Mouse (Mus musculus) MEL (cell line): ENCODE data around the gene Spop. TPM values are rescaled to one million over a fixed set of nuclear protein-coding genes. Genes with fewer than 3 reads are reported as not detected.
A peak's percentile ranks its signal among the peaks of the same experiment; 100 is the strongest.

ENCODE experiments used
- DNase-seq: peaks from one replicate; pipeline ENCODE4 v3.0.0; 2011; ENCODE audit warnings: low read depth, low spot score
- H3K27ac ChIP-seq: 2 replicates; pipeline ENCODE4 v1.5.1; 2012; ENCODE audit warnings: low read depth, mild to moderate bottlenecking, control low read depth, low read length, moderate library complexity; ENCODE audit not compliant: control insufficient read depth
- H3K27me3 ChIP-seq, 2 experiments: fragments of 150-350 bp in 1 of 2; sonication (generic) in 1 of 2; 2 replicates each; pipeline ENCODE4 v1.6.1; 2012; ENCODE audit warnings: low read length in 2 of 2, mild to moderate bottlenecking in 2 of 2, improper control_type of control experiment in 1 of 2, moderate library complexity in 1 of 2; ENCODE audit not compliant: insufficient read depth in 2 of 2, control insufficient read depth in 1 of 2
- H3K36me3 ChIP-seq, 2 experiments: 2 replicates each; pipeline ENCODE4 v1.6.1; 2012 to 2014; ENCODE audit warnings: low read length in 2 of 2, improper control_type of control experiment in 1 of 2, inconsistent platforms in 1 of 2, mild to moderate bottlenecking in 1 of 2; ENCODE audit not compliant: insufficient read depth in 2 of 2, control insufficient read depth in 1 of 2
- H3K4me1 ChIP-seq, 2 experiments: fragments of 150-350 bp in 1 of 2; sonication (generic) in 1 of 2; 2 replicates each; pipeline ENCODE4 v1.6.1; 2012; ENCODE audit warnings: low read length in 2 of 2, improper control_type of control experiment in 1 of 2, mild to moderate bottlenecking in 1 of 2; ENCODE audit not compliant: insufficient read depth in 2 of 2, control insufficient read depth in 1 of 2
- H3K4me3 ChIP-seq, 2 experiments: fragments of 150-350 bp in 1 of 2; sonication (generic) in 1 of 2; 2 replicates each; pipeline ENCODE4 v1.5.1; 2012; ENCODE audit warnings: low read depth in 2 of 2, low read length in 2 of 2, mild to moderate bottlenecking in 2 of 2, moderate library complexity in 2 of 2, control low read depth in 1 of 2, improper control_type of control experiment in 1 of 2; ENCODE audit not compliant: control insufficient read depth in 1 of 2, insufficient read depth in 1 of 2
- H3K79me2 ChIP-seq: 2 replicates; pipeline ENCODE4 v1.6.1; 2012; ENCODE audit warnings: mild to moderate bottlenecking, low read length, moderate library complexity; ENCODE audit not compliant: control insufficient read depth, poor library complexity, insufficient read depth
- H3K9ac ChIP-seq: 2 replicates; pipeline ENCODE4 v1.6.1; 2012; ENCODE audit warnings: low read depth, mild to moderate bottlenecking, control low read depth, low read length, moderate library complexity; ENCODE audit not compliant: control insufficient read depth, poor library complexity, severe bottlenecking
- H3K9me3 ChIP-seq: fragments of 150-350 bp; sonication (generic); replicated peaks from 2 replicates; pipeline ENCODE4 v1.6.1; 2012; ENCODE audit warnings: mild to moderate bottlenecking, low read length, improper control_type of control experiment, moderate library complexity; ENCODE audit not compliant: insufficient read depth
- BHLHE40 ChIP-seq: IDR thresholded peaks from 2 replicates; pipeline ENCODE4 v1.6.1; 2012; ENCODE audit warnings: low read depth, mild to moderate bottlenecking, inconsistent platforms, low read length, improper control_type of control experiment, borderline replicate concordance
- CHD2 ChIP-seq: IDR thresholded peaks from 2 replicates; pipeline ENCODE4 v1.6.1; 2011; ENCODE audit warnings: low read length, improper control_type of control experiment
- CTCF ChIP-seq, 3 experiments: IDR thresholded peaks in 2 of 3; conservative IDR thresholded peaks in 1 of 3; 2 replicates each; pipeline ENCODE4 v1.5.1; 2011 to 2012; ENCODE audit warnings: low read length in 3 of 3, low read depth in 2 of 3, mild to moderate bottlenecking in 2 of 3, improper control_type of control experiment in 1 of 3, inconsistent platforms in 1 of 3, mixed read lengths in 1 of 3, moderate library complexity in 1 of 3; ENCODE audit not compliant: control insufficient read depth in 1 of 3, insufficient read depth in 1 of 3, poor library complexity in 1 of 3, severe bottlenecking in 1 of 3
- E2F4 ChIP-seq: IDR thresholded peaks from 2 replicates; pipeline ENCODE4 v1.6.1; 2011; ENCODE audit warnings: low read depth, low read length, improper control_type of control experiment, borderline replicate concordance
- ELF1 ChIP-seq: IDR thresholded peaks from 2 replicates; pipeline ENCODE4 v1.6.1; 2014; ENCODE audit warnings: low read depth, mild to moderate bottlenecking, inconsistent platforms, low read length, improper control_type of control experiment, moderate library complexity
- ETS1 ChIP-seq: IDR thresholded peaks from 2 replicates; pipeline ENCODE4 v1.6.1; 2012; ENCODE audit warnings: low read depth, mild to moderate bottlenecking, inconsistent platforms, low read length, improper control_type of control experiment, moderate library complexity
- GATA1 ChIP-seq: IDR thresholded peaks from 2 replicates; pipeline ENCODE4 v1.6.1; 2011; ENCODE audit warnings: low read depth, low read length, improper control_type of control experiment
- HCFC1 ChIP-seq: IDR thresholded peaks from 2 replicates; pipeline ENCODE4 v1.6.1; 2012; ENCODE audit warnings: low read depth, mild to moderate bottlenecking, inconsistent platforms, low read length, improper control_type of control experiment, moderate library complexity
- JUND ChIP-seq: IDR thresholded peaks from 2 replicates; pipeline ENCODE4 v1.6.1; 2011; ENCODE audit warnings: low read depth, mild to moderate bottlenecking, improper control_type of control experiment, low read length
- KAT2A ChIP-seq: conservative IDR thresholded peaks from 2 replicates; pipeline ENCODE4 v1.6.1; 2012; ENCODE audit warnings: low read depth, low read length, improper control_type of control experiment, inconsistent platforms
- MAFK ChIP-seq: IDR thresholded peaks from 2 replicates; pipeline ENCODE4 v1.6.1; 2011; ENCODE audit warnings: low read depth, mild to moderate bottlenecking, low read length, improper control_type of control experiment, borderline replicate concordance
- MAX ChIP-seq: IDR thresholded peaks from 2 replicates; pipeline ENCODE4 v1.6.1; 2011; ENCODE audit warnings: low read length, improper control_type of control experiment
- MAZ ChIP-seq: IDR thresholded peaks from 2 replicates; pipeline ENCODE4 v1.6.1; 2012; ENCODE audit warnings: low read depth, mild to moderate bottlenecking, inconsistent platforms, low read length, improper control_type of control experiment
- MEF2A ChIP-seq: IDR thresholded peaks from 2 replicates; pipeline ENCODE4 v1.6.1; 2014; ENCODE audit warnings: low read depth, mild to moderate bottlenecking, inconsistent platforms, low read length, improper control_type of control experiment; ENCODE audit not compliant: poor library complexity, insufficient replicate concordance, severe bottlenecking; ENCODE audit errors: extremely low read depth
- MYB ChIP-seq: IDR thresholded peaks from 2 replicates; pipeline ENCODE4 v1.6.1; 2011; ENCODE audit warnings: mild to moderate bottlenecking, low read depth, low read length, improper control_type of control experiment
- MYC ChIP-seq: IDR thresholded peaks from 2 replicates; pipeline ENCODE4 v1.6.1; 2011; ENCODE audit warnings: low read depth, mild to moderate bottlenecking, low read length, improper control_type of control experiment, moderate library complexity
- NELFE ChIP-seq: IDR thresholded peaks from 2 replicates; pipeline ENCODE4 v1.6.1; 2011; ENCODE audit warnings: low read depth, low read length, improper control_type of control experiment
- NRF1 ChIP-seq: IDR thresholded peaks from 2 replicates; pipeline ENCODE4 v1.6.1; 2014; ENCODE audit warnings: low read depth, mild to moderate bottlenecking, inconsistent platforms, low read length, improper control_type of control experiment, moderate library complexity; ENCODE audit not compliant: poor library complexity, insufficient read depth, severe bottlenecking
- POLR2A ChIP-seq, 2 experiments: IDR thresholded peaks; 2 replicates each; pipeline ENCODE4 v1.6.1; 2011 to 2012; ENCODE audit warnings: low read length in 2 of 2, mild to moderate bottlenecking in 2 of 2, control low read depth in 1 of 2, improper control_type of control experiment in 1 of 2, low read depth in 1 of 2, moderate library complexity in 1 of 2; ENCODE audit not compliant: control insufficient read depth in 1 of 2, insufficient read depth in 1 of 2, poor library complexity in 1 of 2
- POLR2AphosphoS2 ChIP-seq: IDR thresholded peaks from 2 replicates; pipeline ENCODE4 v1.6.1; 2011; ENCODE audit warnings: low read length, improper control_type of control experiment
- POLR2AphosphoS5 ChIP-seq: IDR thresholded peaks from 2 replicates; pipeline ENCODE4 v1.6.1; 2012; ENCODE audit warnings: low read depth, borderline replicate concordance, mild to moderate bottlenecking, inconsistent platforms, low read length, moderate library complexity, mixed read lengths
- RAD21 ChIP-seq: IDR thresholded peaks from 2 replicates; pipeline ENCODE4 v1.6.1; 2011; ENCODE audit warnings: mild to moderate bottlenecking, low read depth, low read length, improper control_type of control experiment
- RCOR1 ChIP-seq: IDR thresholded peaks from 2 replicates; pipeline ENCODE4 v1.6.1; 2012; ENCODE audit warnings: low read depth, mild to moderate bottlenecking, inconsistent platforms, low read length, improper control_type of control experiment
- SIN3A ChIP-seq: IDR thresholded peaks from 2 replicates; pipeline ENCODE4 v1.6.1; 2012; ENCODE audit warnings: low read length, improper control_type of control experiment, inconsistent platforms
- TAL1 ChIP-seq: IDR thresholded peaks from 2 replicates; pipeline ENCODE4 v1.6.1; 2012; ENCODE audit warnings: mild to moderate bottlenecking, inconsistent platforms, low read length, moderate library complexity, mixed read lengths
- TBP ChIP-seq: IDR thresholded peaks from 2 replicates; pipeline ENCODE4 v1.8.0; 2011; ENCODE audit warnings: low read depth, low read length, improper control_type of control experiment
- TCF12 ChIP-seq: IDR thresholded peaks from 2 replicates; pipeline ENCODE4 v1.6.1; 2014; ENCODE audit warnings: low read depth, mild to moderate bottlenecking, inconsistent platforms, low read length, improper control_type of control experiment, moderate library complexity
- UBTF ChIP-seq: IDR thresholded peaks from 2 replicates; pipeline ENCODE4 v1.6.1; 2012; ENCODE audit warnings: low read depth, mild to moderate bottlenecking, inconsistent platforms, low read length, improper control_type of control experiment, moderate library complexity, borderline replicate concordance; ENCODE audit not compliant: insufficient read depth
- USF1 ChIP-seq: IDR thresholded peaks from 2 replicates; pipeline ENCODE4 v1.6.1; 2014; ENCODE audit warnings: low read depth, mild to moderate bottlenecking, inconsistent platforms, low read length, improper control_type of control experiment, moderate library complexity
- ZKSCAN1 ChIP-seq: IDR thresholded peaks from 2 replicates; pipeline ENCODE4 v1.6.1; 2012; ENCODE audit warnings: low read depth, mild to moderate bottlenecking, inconsistent platforms, low read length, improper control_type of control experiment, moderate library complexity
- ZMIZ1 ChIP-seq: IDR thresholded peaks from 2 replicates; pipeline ENCODE4 v1.6.1; 2012; ENCODE audit warnings: low read depth, mild to moderate bottlenecking, inconsistent platforms, low read length, improper control_type of control experiment, moderate library complexity
- ZNF384 ChIP-seq: IDR thresholded peaks from 2 replicates; pipeline ENCODE4 v1.6.1; 2012; ENCODE audit warnings: low read depth, mild to moderate bottlenecking, inconsistent platforms, low read length, improper control_type of control experiment
- polyA plus RNA-seq, 2 experiments: library from polyadenylated mRNA; stranded (reverse) in 1 of 2; unstranded in 1 of 2; fragments of >175 nt in 1 of 2; fragments of >200 nt in 1 of 2; gene quantifications; 2 replicates each; pipeline versions ENCODE4 v1.2.1 to v1.2.4; 2012; ENCODE audit warnings: low replicate concordance in 2 of 2, low read depth in 1 of 2; ENCODE audit not compliant: insufficient read length in 2 of 2, insufficient read depth in 1 of 2, missing spikeins in 1 of 2
- total RNA-seq: library from RNA; depleted of rRNA; stranded (reverse); fragments of 300-350 nt; gene quantifications from 2 replicates; pipeline ENCODE4 v1.2.3, GENCODE M21; 2012

Gene Spop
- total and polyA plus RNA-seq, 3 experiments, result 41.5 to 84.0 TPM; not detected in 1

GRCm38 (mm10) chr11:95384004-95384318 lies 29.9 kb upstream of the Spop start (continued):
- TF ChIP-seq ELF1, result no peak
- TF ChIP-seq RCOR1, result no peak
- no peak for TF ChIP-seq POLR2AphosphoS5
- peak; percentile 83; the same call in 1 of the 2 replicates for TF ChIP-seq MAX
- TF ChIP-seq MAFK, result no peak
- no peak for TF ChIP-seq CHD2
- TF ChIP-seq MYB, result no peak
- no peak; the same call in 1 of the 2 replicates for TF ChIP-seq TAL1
- TF ChIP-seq ZNF384, result no peak
- TF ChIP-seq JUND, result no peak
- no peak for TF ChIP-seq UBTF
- TF ChIP-seq MEF2A, result no peak

- peak; percentile 100 for DNase-seq
- peak within 1 kb of the TSS; percentile 93 for H3K9ac ChIP-seq
- H3K9me3 ChIP-seq, result no peaks in the 10 kb centered on the region
- H3K36me3 ChIP-seq, result peaks cover 3 to 15% of the 10 kb centered on the region in 2 experiments
- peak within 1 kb of the TSS; percentile 96 for H3K27ac ChIP-seq
- H3K27me3 ChIP-seq, result no peaks in the 10 kb centered on the region
- peaks cover 4 to 12% of the 10 kb centered on the region in 2 experiments; a peak in 3 of 4 replicates for H3K4me1 ChIP-seq
- H3K4me3 ChIP-seq, result peak within 1 kb of the TSS; percentile 57 to 96
- H3K79me2 ChIP-seq, result peaks cover 14% of the 10 kb centered on the region
- TF ChIP-seq RCOR1, result no peak
- no peak for TF ChIP-seq MAFK
- no peak for TF ChIP-seq UBTF
- TF ChIP-seq NRF1, result peak; percentile 15; the same call in 1 of the 2 replicates
- TF ChIP-seq POLR2AphosphoS2, result 0 out of 2 replicates have a peak, but pooled peaks have one; percentile 38
- peak in 1 of 2 experiments; percentile 63; a peak in 2 of 4 replicates for TF ChIP-seq POLR2A (IDR thresholded peaks at IDR 0.05; ENCODE audit: control insufficient read depth in 1 of 2, insufficient read depth in 1 of 2, low read depth in 1 of 2, low read length in 2 of 2, poor library complexity in 1 of 2)
- no peak for TF ChIP-seq CHD2
- TF ChIP-seq ZMIZ1, result no peak
- no peak for TF ChIP-seq JUND
- peak; percentile 45; the same call in 1 of the 2 replicates for TF ChIP-seq MAZ
- no peak for TF ChIP-seq MEF2A
- TF ChIP-seq GATA1, result peak; percentile 93; the same call in 1 of the 2 replicates
- peak; percentile 4; the same call in 1 of the 2 replicates for TF ChIP-seq ETS1
- peak; percentile 83 for TF ChIP-seq KAT2A
- peak; percentile 75 to 98 (median 95) for TF ChIP-seq CTCF (IDR thresholded peaks at IDR 0.05 in 2 of 3, conservative IDR thresholded peaks at IDR 0.05 in 1 of 3; ENCODE audit: control insufficient read depth in 1 of 3, insufficient read depth in 1 of 3, low read depth in 2 of 3, low read length in 3 of 3, poor library complexity in 1 of 3, severe bottlenecking in 1 of 3)
- TF ChIP-seq MYB, result no peak; the same call in 1 of the 2 replicates
- TF ChIP-seq MYC, result peak; percentile 78
- no peak for TF ChIP-seq USF1
- no peak for TF ChIP-seq BHLHE40
- no peak for TF ChIP-seq POLR2AphosphoS5
- peak; percentile 48 for TF ChIP-seq TBP
- TF ChIP-seq ZKSCAN1, result peak; percentile 16; the same call in 1 of the 2 replicates
- no peak; the same call in 1 of the 2 replicates for TF ChIP-seq E2F4
- no peak; the same call in 1 of the 2 replicates for TF ChIP-seq TCF12
- TF ChIP-seq RAD21, result peak; percentile 80
- TF ChIP-seq NELFE, result peak; percentile 65; the same call in 1 of the 2 replicates
- peak; percentile 95 for TF ChIP-seq SIN3A
- TF ChIP-seq HCFC1, result peak; percentile 91
Observed at GRCm38 (mm10) chr11:95384319-95384972, 29.4 kb upstream of the Spop start, which contains the start of gene Slc35b1. TSS of gene Slc35b1 (plus strand) at chr11:95384692.
